Mouse (Mus musculus) duodenum, adult 2 months (tissue): Measurements from ENCODE around the gene Ccdc89. TPM values are rescaled to one million over a fixed set of nuclear protein-coding genes. Genes with fewer than 3 reads are reported as not detected.

Experiments used
- polyA plus RNA-seq: library from polyadenylated mRNA; depleted of rRNA; stranded (reverse); fragments of >200 nt; gene quantifications from 2 replicates; pipeline ENCODE4 v1.2.3, GENCODE M21; 2012; ENCODE audit warnings: low replicate concordance; rRNA removed

The Ccdc89 gene
- polyA plus RNA-seq: not detected in 2 replicates

GRCm38 (mm10) chr7:90426020-90427001, at the start of gene Ccdc89:
TSS of gene Ccdc89 (plus strand) at chr7:90426577.

DNA sequence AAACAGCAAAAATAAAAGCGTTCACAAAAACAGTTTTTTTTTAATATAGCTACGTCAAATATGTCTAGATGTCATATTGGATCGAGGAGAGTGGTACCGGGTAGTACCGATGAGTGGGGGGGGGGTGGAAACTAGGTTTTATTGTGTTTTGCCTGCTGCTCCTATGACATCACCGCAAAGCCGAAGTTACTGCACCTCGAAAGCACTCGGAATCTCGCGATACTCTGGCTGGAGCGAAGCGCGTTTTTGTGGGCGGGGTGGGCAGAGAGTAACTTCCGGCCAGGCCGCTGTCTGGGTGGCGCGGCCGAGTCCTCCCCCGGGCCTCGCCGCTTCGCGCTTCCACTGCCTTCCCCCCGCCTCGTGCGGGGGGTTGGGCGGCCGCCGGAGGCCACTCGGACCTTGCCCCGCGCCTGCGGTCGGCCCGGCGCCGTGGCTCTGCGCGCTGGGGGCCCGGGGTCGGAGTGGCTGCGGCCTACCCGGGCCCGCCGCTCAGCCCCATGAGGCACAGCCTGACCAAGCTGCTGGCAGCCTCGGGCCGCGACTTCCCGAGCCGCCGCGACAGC, 16.2 kb downstream of the Ccdc89 start, which contains the start of gene Crebzf:
Crebzf (plus strand) TSS at position 212 of the 563 bp plus-strand sequence.

GRCm38 (mm10) chr7:90456845-90457468, 30.6 kb downstream of the Ccdc89 start, which contains the start of gene Tmem126a:
TSS of gene Tmem126a (minus strand) at chr7:90457229.

DNA sequence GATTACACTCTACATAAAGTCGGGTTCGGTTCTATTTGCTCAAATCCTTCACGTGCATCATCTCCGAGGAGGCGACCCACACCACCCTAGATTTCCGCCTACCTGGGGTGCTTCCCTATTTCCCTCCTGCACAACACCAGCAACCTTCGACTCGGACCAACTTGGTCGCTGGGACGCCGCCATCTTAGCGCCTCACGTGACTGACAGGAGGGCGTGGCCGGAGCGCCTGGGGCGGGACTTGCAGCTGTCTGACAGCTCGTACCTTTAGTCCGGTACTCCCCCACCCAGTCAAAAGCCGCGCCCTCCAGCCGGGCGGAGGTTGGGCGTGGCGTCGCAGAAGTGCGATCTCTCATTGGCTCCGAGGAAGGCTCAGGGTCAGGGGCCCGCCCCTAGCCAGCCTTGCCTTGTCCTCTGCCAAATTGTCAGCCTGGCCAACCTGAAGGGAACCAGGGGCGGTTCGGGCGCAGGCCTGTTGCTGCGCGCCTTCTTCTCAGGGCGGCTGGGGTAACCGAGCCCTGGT, 49.5 kb downstream of the Ccdc89 start, which contains the start of gene Tmem126b:
Tmem126b (minus strand) TSS at position 209 of the 520 bp plus-strand sequence.

DNA sequence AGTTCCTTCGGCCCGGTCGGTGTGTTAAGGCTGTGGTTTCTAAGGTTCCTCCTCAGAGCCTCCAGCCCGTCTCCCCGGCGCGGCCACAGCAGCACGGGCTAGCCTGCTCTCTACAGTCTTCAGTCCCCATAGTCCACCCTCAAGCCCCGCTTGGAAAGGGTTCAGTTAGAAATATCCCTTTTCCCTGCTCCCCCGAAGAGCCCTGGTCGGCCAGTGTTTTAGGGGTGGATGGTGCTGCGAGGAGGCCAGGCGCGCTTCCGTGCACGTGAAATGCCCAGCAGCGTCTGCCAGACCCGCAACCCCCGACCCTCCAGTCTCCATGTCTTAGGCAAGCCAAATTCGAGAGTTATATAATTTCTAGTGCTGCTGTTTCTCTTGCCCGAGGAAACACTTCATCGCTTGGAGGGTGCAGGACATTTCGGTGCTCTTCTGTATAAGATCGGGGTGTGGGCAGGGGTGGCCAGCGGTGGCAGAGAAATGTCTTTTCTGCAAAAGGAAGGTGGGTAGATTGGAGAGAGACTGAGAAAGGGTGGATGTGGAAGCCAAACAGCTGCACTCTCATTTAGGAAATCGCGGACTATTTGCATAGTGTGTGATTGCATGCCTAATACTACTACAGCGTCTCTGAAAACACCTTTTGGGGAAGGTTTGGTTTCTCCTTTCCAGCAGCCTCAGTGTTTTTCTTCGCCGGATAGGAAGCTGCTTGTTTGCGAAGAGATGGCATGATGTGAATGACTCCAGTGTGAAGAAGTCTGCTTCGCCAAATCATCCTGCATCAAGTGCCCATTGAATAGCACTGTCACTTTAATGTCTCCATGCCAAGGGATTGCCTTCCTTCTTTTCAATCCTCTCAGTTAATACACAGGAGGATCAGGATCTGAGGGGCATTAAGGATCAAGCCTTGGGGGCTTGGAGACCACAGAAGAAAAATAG, 50.2 kb downstream of the Ccdc89 start, which contains the start of gene Dlg2:
Dlg2 (plus strand) TSS at position 360 of the 933 bp plus-strand sequence.

Other genes with a start within 250 kb of the Ccdc89 start
- gene Ccdc83, start 160.8 kb upstream of the Ccdc89 start, polyA plus RNA-seq: not detected in 2 replicates
- gene Sytl2, start 124.3 kb upstream of the Ccdc89 start, polyA plus RNA-seq: 1.0 and 2.8 TPM in 2 replicates
- gene Crebzf, start 16.2 kb downstream of the Ccdc89 start, polyA plus RNA-seq: 34.2 and 48.7 TPM in 2 replicates
- gene Tmem126a, start 30.7 kb downstream of the Ccdc89 start, polyA plus RNA-seq: 4.6 and 6.0 TPM in 2 replicates
- gene Tmem126b, start 49.4 kb downstream of the Ccdc89 start, polyA plus RNA-seq: 2.3 and 3.5 TPM in 2 replicates
- gene Dlg2, start 50.1 kb downstream of the Ccdc89 start, polyA plus RNA-seq: 0.21 and 0.97 TPM in 2 replicates